Mouse (Mus musculus): ENCODE results near the gene S100a4. TPM values are rescaled to one million over a fixed set of nuclear protein-coding genes. Genes with fewer than 3 reads are reported as not detected.

The S100a4 gene
- polyA plus RNA-seq (2014; fragmentation: Illumina TruSeq; extraction: RNeasy Lipid Tissue Mini Kit (QIAGEN cat#74804); ENCODE audit: low read depth, low replicate concordance): 1.0 TPM

GRCm38 (mm10) chr3:90603623-90604022 is at the start of gene S100a4:
Gene S100a4, plus strand, starts transcription at chr3:90603771.

GRCm38 (mm10) chr3:90560008-90560628 is 43.5 kb upstream of the S100a4 start, which contains the start of gene S100a3:
Gene S100a3, plus strand, starts transcription at chr3:90560578.

GRCm38 (mm10) chr3:90589947-90590346 is 13.6 kb upstream of the S100a4 start, which contains the start of gene S100a2:
Gene S100a2, plus strand, starts transcription at chr3:90590247.

GRCm38 (mm10) chr3:90601486-90602110 is 2.0 kb upstream of the S100a4 start, which contains the start of gene Gm42674:
Gene Gm42674, plus strand, starts transcription at chr3:90601904.

GRCm38 (mm10) chr3:90608223-90608622 is 4.7 kb downstream of the S100a4 start, which contains the start of gene S100a5:
Gene S100a5, plus strand, starts transcription at chr3:90608523.

GRCm38 (mm10) chr3:90612728-90613291 is 9.2 kb downstream of the S100a4 start, which contains the start of gene S100a6:
Gene S100a6, plus strand, starts transcription at chr3:90612882.

GRCm38 (mm10) chr3:90653717-90654116 is 50.1 kb downstream of the S100a4 start, which contains the start of gene S100a7a:
Gene S100a7a, plus strand, starts transcription at chr3:90654017.

Other genes starting within 250 kb of the S100a4 start
- gene Slc27a3, start 213.8 kb upstream of the S100a4 start, polyA plus RNA-seq (2014; fragmentation: Illumina TruSeq; extraction: RNeasy Lipid Tissue Mini Kit (QIAGEN cat#74804); ENCODE audit: low read depth, low replicate concordance): 0.64 TPM
- 8.5 TPM for gene Ints3, start 170.1 kb upstream of the S100a4 start, polyA plus RNA-seq (2014; fragmentation: Illumina TruSeq; extraction: RNeasy Lipid Tissue Mini Kit (QIAGEN cat#74804); ENCODE audit: low read depth, low replicate concordance)
- gene Npr1, start 137.9 kb upstream of the S100a4 start, polyA plus RNA-seq (2014; fragmentation: Illumina TruSeq; extraction: RNeasy Lipid Tissue Mini Kit (QIAGEN cat#74804); ENCODE audit: low read depth, low replicate concordance): 19.9 TPM
- 75.8 TPM for gene Ilf2, start 127.6 kb upstream of the S100a4 start, polyA plus RNA-seq (2014; fragmentation: Illumina TruSeq; extraction: RNeasy Lipid Tissue Mini Kit (QIAGEN cat#74804); ENCODE audit: low read depth, low replicate concordance)
- gene Snapin, start 112.7 kb upstream of the S100a4 start, polyA plus RNA-seq (2014; fragmentation: Illumina TruSeq; extraction: RNeasy Lipid Tissue Mini Kit (QIAGEN cat#74804); ENCODE audit: low read depth, low replicate concordance): 89.2 TPM
- gene Chtop, start 94.3 kb upstream of the S100a4 start, polyA plus RNA-seq (2014; fragmentation: Illumina TruSeq; extraction: RNeasy Lipid Tissue Mini Kit (QIAGEN cat#74804); ENCODE audit: low read depth, low replicate concordance): 111 TPM
- 7.7 TPM for gene S100a1, start 89.4 kb upstream of the S100a4 start, polyA plus RNA-seq (2014; fragmentation: Illumina TruSeq; extraction: RNeasy Lipid Tissue Mini Kit (QIAGEN cat#74804); ENCODE audit: low read depth, low replicate concordance)
- gene S100a13, start 89.3 kb upstream of the S100a4 start, polyA plus RNA-seq (2014; fragmentation: Illumina TruSeq; extraction: RNeasy Lipid Tissue Mini Kit (QIAGEN cat#74804); ENCODE audit: low read depth, low replicate concordance): 1.6 TPM
- not detected for gene S100a14, start 76.9 kb upstream of the S100a4 start, polyA plus RNA-seq (2014; fragmentation: Illumina TruSeq; extraction: RNeasy Lipid Tissue Mini Kit (QIAGEN cat#74804); ENCODE audit: low read depth, low replicate concordance)
- gene S100a16, start 66.5 kb upstream of the S100a4 start, polyA plus RNA-seq (2014; fragmentation: Illumina TruSeq; extraction: RNeasy Lipid Tissue Mini Kit (QIAGEN cat#74804); ENCODE audit: low read depth, low replicate concordance): 1.8 TPM
- not detected for gene S100a3, start 43.2 kb upstream of the S100a4 start, polyA plus RNA-seq (2014; fragmentation: Illumina TruSeq; extraction: RNeasy Lipid Tissue Mini Kit (QIAGEN cat#74804); ENCODE audit: low read depth, low replicate concordance)
- not detected for gene S100a2, start 13.5 kb upstream of the S100a4 start, polyA plus RNA-seq (2014; fragmentation: Illumina TruSeq; extraction: RNeasy Lipid Tissue Mini Kit (QIAGEN cat#74804); ENCODE audit: low read depth, low replicate concordance)
- gene Gm42674, start 1.9 kb upstream of the S100a4 start, polyA plus RNA-seq (2014; fragmentation: Illumina TruSeq; extraction: RNeasy Lipid Tissue Mini Kit (QIAGEN cat#74804); ENCODE audit: low read depth, low replicate concordance): not detected
- gene S100a5, start 4.8 kb downstream of the S100a4 start, polyA plus RNA-seq (2014; fragmentation: Illumina TruSeq; extraction: RNeasy Lipid Tissue Mini Kit (QIAGEN cat#74804); ENCODE audit: low read depth, low replicate concordance): not detected
- 5.0 TPM for gene S100a6, start 9.1 kb downstream of the S100a4 start, polyA plus RNA-seq (2014; fragmentation: Illumina TruSeq; extraction: RNeasy Lipid Tissue Mini Kit (QIAGEN cat#74804); ENCODE audit: low read depth, low replicate concordance)
- gene S100a7a, start 50.2 kb downstream of the S100a4 start, polyA plus RNA-seq (2014; fragmentation: Illumina TruSeq; extraction: RNeasy Lipid Tissue Mini Kit (QIAGEN cat#74804); ENCODE audit: low read depth, low replicate concordance): not detected
- not detected for gene S100a8, start 65.2 kb downstream of the S100a4 start, polyA plus RNA-seq (2014; fragmentation: Illumina TruSeq; extraction: RNeasy Lipid Tissue Mini Kit (QIAGEN cat#74804); ENCODE audit: low read depth, low replicate concordance)
- not detected for gene S100a9, start 92.0 kb downstream of the S100a4 start, polyA plus RNA-seq (2014; fragmentation: Illumina TruSeq; extraction: RNeasy Lipid Tissue Mini Kit (QIAGEN cat#74804); ENCODE audit: low read depth, low replicate concordance)
- 1.5 TPM for gene Pglyrp4, start 123.1 kb downstream of the S100a4 start, polyA plus RNA-seq (2014; fragmentation: Illumina TruSeq; extraction: RNeasy Lipid Tissue Mini Kit (QIAGEN cat#74804); ENCODE audit: low read depth, low replicate concordance)
- 1.4 TPM for gene Gm5849, start 174.1 kb downstream of the S100a4 start, polyA plus RNA-seq (2014; fragmentation: Illumina TruSeq; extraction: RNeasy Lipid Tissue Mini Kit (QIAGEN cat#74804); ENCODE audit: low read depth, low replicate concordance)